ENCODE assay signal across 8 mouse cellular contexts in the genomic region with DNA sequence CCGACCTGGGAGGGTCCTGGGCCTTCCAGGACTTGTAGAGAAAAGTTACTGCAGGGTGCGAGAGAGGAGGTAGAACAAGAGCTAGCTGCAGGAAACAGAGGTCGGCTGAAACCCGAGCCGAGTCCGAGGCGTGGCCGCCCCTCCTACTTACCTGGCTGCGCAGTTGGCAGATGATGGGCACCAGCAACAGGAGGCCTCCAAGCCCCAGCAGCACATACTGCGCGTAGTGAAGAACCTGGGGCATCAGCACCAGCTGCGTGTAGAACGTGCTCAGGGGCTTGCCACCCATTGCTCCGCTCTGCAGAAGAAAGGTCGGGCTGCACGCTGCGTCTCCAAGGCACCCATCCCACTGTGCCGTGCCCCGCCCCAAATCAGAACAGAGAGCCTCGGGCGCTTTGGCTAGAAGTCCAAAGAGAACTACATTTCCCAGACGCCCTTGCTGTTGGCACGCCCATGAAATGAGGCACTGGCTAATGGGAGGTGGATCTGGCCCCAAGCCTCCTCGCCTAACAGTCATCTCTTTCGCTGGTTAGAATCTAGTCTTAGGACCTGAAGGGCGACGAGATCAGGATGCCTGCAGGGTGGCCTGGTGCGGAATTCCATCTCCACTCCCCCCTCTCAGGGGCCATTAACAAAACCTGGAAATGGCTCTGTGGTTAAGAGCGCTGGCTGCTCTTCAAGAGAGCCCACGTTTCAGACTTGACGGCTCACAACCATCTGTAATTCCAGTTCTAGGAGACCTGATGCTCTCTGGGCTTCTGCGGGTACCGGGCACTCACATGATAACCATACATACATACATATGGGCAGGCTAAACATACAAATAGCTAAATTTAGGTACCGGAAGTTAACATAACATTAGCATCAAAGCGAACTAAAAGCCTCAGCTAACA. TPM values are rescaled to one million over a fixed set of nuclear protein-coding genes. Genes with fewer than 3 reads are reported as not detected.
DNase-seq lines count a peak whose midpoint lies in the region; ATAC-seq and TF ChIP-seq lines count a peak whose summit lies in the region.

No protein-coding gene starts in this region.

- TF ChIP-seq POLR2A in heart, adult 2 months (IDR thresholded peaks at IDR 0.05; ENCODE audit: insufficient read depth, low read depth, low read length) = no peak

- no peaks in the 10 kb centered on the region; the same call in 1 of the 2 replicates for H3K4me1 ChIP-seq in heart, adult 2 months (ENCODE audit: control insufficient read depth, insufficient read depth, low read length)
- 0 out of 2 replicates have a peak, but pooled peaks cover 7% of the 10 kb centered on the region for H3K4me1 ChIP-seq in liver, embryonic 13.5 days (replicated peaks)

- H3K4me3 ChIP-seq in heart, adult 2 months = no peak overlapping the region
- H3K4me3 ChIP-seq in liver, embryonic 13.5 days (replicated peaks) = no peak overlapping the region

- H3K4me2 ChIP-seq in liver, embryonic 13.5 days = no peak overlapping the region

- no peak overlapping the region for H3K27ac ChIP-seq in heart, adult 2 months
- no peak overlapping the region for H3K27ac ChIP-seq in liver, embryonic 13.5 days

- peak; percentile 51 for DNase-seq in adrenal gland, postnatal 10 days
- DNase-seq in adrenal gland, adult 2 months = no peak
- peak; percentile 70 for DNase-seq in cerebellum, adult 9-11 months
- DNase-seq in heart, adult 2 months = peak; percentile 54 to 56
- peak; percentile 41 to 46 for DNase-seq in kidney, adult 8-10 months
- no peak for DNase-seq in liver, embryonic 13.5 days
- DNase-seq in retina, embryonic 14.5 days (ENCODE audit: low spot score) = peak; percentile 83
- DNase-seq in ovary, postnatal 36 days (ENCODE audit: low spot score) = no peak

- H3K27me3 ChIP-seq in heart, adult 2 months (ENCODE audit: control insufficient read depth, insufficient read depth, low read length) = no peaks in the 10 kb centered on the region
- no peaks in the 10 kb centered on the region for H3K27me3 ChIP-seq in liver, embryonic 13.5 days

- no peak for TF ChIP-seq CTCF in heart, adult 2 months (IDR thresholded peaks at IDR 0.05)

- no peak overlapping the region for H3K9ac ChIP-seq in heart, adult 2 months (ENCODE audit: low read depth, low read length)
- no peak overlapping the region for H3K9ac ChIP-seq in liver, embryonic 13.5 days

- no peaks in the 10 kb centered on the region for H3K79me2 ChIP-seq in heart, adult 2 months (replicated peaks; ENCODE audit: control insufficient read depth, insufficient read depth, low read length)

- H3K9me3 ChIP-seq in liver, embryonic 13.5 days (replicated peaks) = no peaks in the 10 kb centered on the region

- H3K36me3 ChIP-seq in heart, adult 2 months (ENCODE audit: control insufficient read depth, insufficient read depth, low read length) = no peaks in the 10 kb centered on the region
- peaks cover 75% of the 10 kb centered on the region for H3K36me3 ChIP-seq in liver, embryonic 13.5 days

- ATAC-seq in liver, embryonic 13.5 days (ENCODE audit: low read depth) = peak; percentile 16; the same call in 1 of the 2 replicates

- intact Hi-C loops in heart, adult 2 months (cut with DNase I) = no loop called here

- no peak for TF ChIP-seq EP300 in heart, adult 2 months (IDR thresholded peaks at IDR 0.05; ENCODE audit: insufficient read depth, low read depth, low read length)

- 35% methylated on average over 35 of the region's 35 CpGs for WGBS in heart, adult 2 months
- WGBS in liver, embryonic 13.5 days (ENCODE audit: insufficient replicate concordance) = 72% methylated on average over 35 of the region's 35 CpGs

RNA-seq across cellular contexts. Expression of a gene that starts 56.9 kb away (rescaled TPM):
- total RNA-seq in adrenal gland, postnatal 10 days (2021) = 1,000 to 10,000 TPM in 1 of 2 experiments, 100 to 1,000 TPM in 1; 506 to 1,242 TPM
- 1,000 to 10,000 TPM; 2,436 to 2,553 TPM for total RNA-seq in adrenal gland, adult 2 months (2021)
- 2,348 and 2,822 TPM in 2 replicates for polyA plus RNA-seq in adrenal gland, adult 2 months (2012; rRNA removed)
- total RNA-seq in heart, adult 2 months (2021) = 10 to 100 TPM; 23.6 to 27.8 TPM
- polyA plus RNA-seq in heart, adult 2 months (2012; rRNA removed) = 55.5 and 77.5 TPM in 2 replicates
- polyA plus RNA-seq in liver, embryonic 13.5 days (2015; fragmentation: Nextera tagmentation; extraction: Ambion mirVana) = 66.1 and 76.3 TPM in 2 replicates

Comparison
In these comparisons a context has a peak if more than half of its experiments do, and no peak if none do; other contexts are left out.
1. DNase-seq: peak in adrenal gland, postnatal 10 days (single experiment), cerebellum, adult 9-11 months (single experiment), heart, adult 2 months (2 of 2), kidney, adult 8-10 months (2 of 2) and retina, embryonic 14.5 days (single experiment); none in adrenal gland, adult 2 months (single experiment), liver, embryonic 13.5 days (single experiment) and ovary, postnatal 36 days (single experiment).
2. RNA of a gene that starts 56.9 kb away (total RNA-seq): 2,436 to 2,553 TPM in adrenal gland, adult 2 months and 506 to 1,242 TPM in adrenal gland, postnatal 10 days; 23.6 to 27.8 TPM in heart, adult 2 months; every median in the first group is over 10 times any median in the second.